Mouse (Mus musculus) forebrain, embryonic 10.5 days (tissue): ENCODE results near the gene Gm28539. TPM values are rescaled to one million over a fixed set of nuclear protein-coding genes. Genes with fewer than 3 reads are reported as not detected.

Experiments used
- DNase-seq: peaks from one replicate; pipeline ENCODE4 v3.0.0-alpha.2; 2017; ENCODE audit warnings: low spot score; ENCODE audit errors: extremely low spot score
- H3K27ac ChIP-seq: fragments of 300-500 bp; sonication (generic); 2 replicates; pipeline ENCODE4 v1.5.1; 2016; ENCODE audit warnings: mild to moderate bottlenecking
- H3K27me3 ChIP-seq: fragments of 300-500 bp; sonication (generic); 2 replicates; pipeline ENCODE4 v1.6.1; 2016; ENCODE audit warnings: mild to moderate bottlenecking; ENCODE audit not compliant: poor library complexity, severe bottlenecking
- H3K36me3 ChIP-seq: fragments of 300-500 bp; sonication (generic); replicated peaks from 2 replicates; pipeline ENCODE4 v1.6.1; 2016; ENCODE audit warnings: mild to moderate bottlenecking, moderate library complexity
- H3K4me1 ChIP-seq: fragments of 300-500 bp; sonication (generic); 2 replicates; pipeline ENCODE4 v1.6.1; 2016
- H3K4me3 ChIP-seq: fragments of 300-500 bp; sonication (generic); 2 replicates; pipeline ENCODE4 v1.5.1; 2016; ENCODE audit warnings: mild to moderate bottlenecking, moderate library complexity
- H3K9me3 ChIP-seq: fragments of 300-500 bp; sonication (generic); 2 replicates; pipeline ENCODE4 v1.6.1; 2016; ENCODE audit warnings: mild to moderate bottlenecking, moderate library complexity
- WGBS: fragments of 180-500 bp; shearing (Covaris S2); methylation state at CpG from one replicate; pipeline ENCODE4 v1.1.7; 2016; 5-methylcytosine and 5-hydroxymethylcytosine counted together
- polyA plus RNA-seq: library from polyadenylated mRNA; unstranded; fragments of >200 nt; fragmentation: Nextera tagmentation; extraction: Ambion mirVana; gene quantifications from 2 replicates; pipeline ENCODE4 v1.2.1, GENCODE M21; 2016

Gene Gm28539
- not detected in 2 replicates for polyA plus RNA-seq

DNA sequence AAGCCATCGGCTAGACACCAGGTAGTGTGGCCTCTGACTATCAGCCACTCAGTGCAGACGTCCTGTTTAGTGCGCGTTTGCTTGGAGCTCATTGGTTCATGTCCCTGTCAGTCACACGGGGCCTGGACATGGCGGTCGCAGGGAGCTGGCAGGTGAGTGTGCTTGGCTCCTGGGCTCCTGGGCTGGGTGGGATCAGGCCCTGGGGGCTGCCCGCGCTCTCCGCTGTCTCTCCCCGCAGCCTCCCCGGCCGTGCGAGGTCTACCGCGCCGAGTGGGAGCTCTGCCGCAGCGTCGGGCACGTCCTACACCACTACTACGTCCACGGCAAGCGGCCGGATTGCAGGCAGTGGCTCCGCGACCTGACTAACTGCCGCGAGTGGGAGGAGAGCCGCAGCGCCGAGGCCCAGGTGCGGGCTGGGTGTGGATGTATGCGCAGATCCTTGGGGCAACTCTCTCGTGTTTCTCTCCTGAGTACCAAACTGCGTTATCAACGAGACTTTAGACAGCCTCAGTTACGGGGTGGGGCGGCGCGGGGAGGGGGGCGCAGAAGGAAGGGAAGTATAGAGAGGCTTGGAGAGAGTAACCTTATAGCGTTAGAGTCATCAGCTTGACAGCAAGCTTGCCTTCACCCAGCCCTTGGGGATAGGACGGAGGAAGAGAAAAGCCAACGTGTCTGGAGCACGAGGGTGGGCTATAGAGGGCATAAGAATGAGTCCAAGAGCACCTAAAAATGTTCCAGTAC is at the start of gene Gm28539, which contains the start of gene 2510002D24Rik:
Gene Gm28539 (plus strand): TSS at position 117 of the 741 bp plus-strand sequence.
Gene 2510002D24Rik (plus strand): TSS at position 111 of the 741 bp plus-strand sequence.
- 1% methylated on average over 46 of the region's 46 CpGs for WGBS
- Histone ChIP-seq H3K27me3 (no peaks in the 10 kb centered on the region), H3K9me3 (no peaks in the 10 kb centered on the region), H3K27ac (peak within 1 kb of the TSS; percentile 89), H3K4me3 (peak within 1 kb of the TSS; percentile 88), H3K4me1 (peaks cover 12% of the 10 kb centered on the region), H3K36me3 (peaks cover 58% of the 10 kb centered on the region)
- peak; percentile 84 for DNase-seq

DNA sequence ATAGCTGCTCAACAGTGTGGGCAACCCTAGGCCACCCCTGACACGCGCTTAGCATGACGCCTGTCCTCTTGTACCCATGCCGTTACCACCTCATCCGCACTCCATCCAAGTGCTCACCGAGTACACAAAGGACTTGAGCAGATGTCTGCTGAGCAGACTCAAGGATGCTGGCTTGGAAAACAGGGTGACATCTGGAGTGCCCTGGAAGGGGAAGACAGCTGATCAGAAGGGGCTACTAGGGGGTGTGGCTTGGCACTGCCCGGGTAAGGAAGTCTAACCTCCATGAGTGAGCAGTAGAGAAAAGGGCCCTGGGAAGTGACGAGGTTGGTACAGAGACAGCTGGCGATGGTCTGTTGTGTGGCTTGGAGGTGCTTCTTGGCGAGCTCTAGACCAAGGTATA is 49.7 kb upstream of the Gm28539 start:
- Histone ChIP-seq H3K4me3 (no peak overlapping the region), H3K9me3 (no peaks in the 10 kb centered on the region), H3K27ac (no peak overlapping the region), H3K36me3 (peaks cover 96% of the 10 kb centered on the region), H3K4me1 (no peaks in the 10 kb centered on the region), H3K27me3 (no peaks in the 10 kb centered on the region)
- no peak for DNase-seq
- WGBS = 94% methylated on average over 10 of the region's 10 CpGs

DNA sequence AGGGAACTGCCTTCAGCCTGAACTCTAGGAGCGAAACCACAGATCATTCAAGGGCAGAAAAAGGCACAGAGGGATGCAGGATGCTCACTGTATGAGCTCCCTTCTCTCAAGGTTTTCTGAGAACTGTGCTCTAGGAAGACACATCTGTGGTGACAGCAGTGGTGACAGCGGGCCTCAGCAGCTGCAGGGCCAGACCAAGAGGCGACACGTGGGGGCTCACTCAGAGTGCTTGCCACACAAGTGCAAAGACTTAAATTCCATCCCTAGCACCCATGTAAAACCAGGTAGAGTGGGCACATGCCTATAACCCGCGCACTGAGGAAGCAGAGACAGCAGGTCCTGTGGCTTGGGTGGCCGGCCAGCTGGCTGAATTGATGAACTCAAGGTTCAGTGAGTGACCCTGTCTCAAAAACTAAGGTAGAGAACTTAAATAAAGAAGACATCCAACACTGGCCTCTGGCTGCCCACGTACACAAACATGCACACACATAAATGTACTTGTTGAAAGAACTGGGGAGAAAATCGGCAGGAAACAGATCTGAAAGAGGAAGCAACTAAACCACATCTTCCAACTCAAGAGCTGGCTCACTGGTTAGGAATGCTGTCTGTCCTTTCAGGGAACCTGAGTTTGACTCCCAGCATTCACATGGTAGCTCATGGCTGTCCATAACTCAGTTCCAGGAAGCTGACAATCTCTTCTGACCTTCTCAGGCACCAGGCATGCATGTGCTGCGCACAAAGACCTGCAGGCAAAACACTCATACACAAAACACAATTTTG is 47.6 kb upstream of the Gm28539 start:
- WGBS = 90% methylated on average over 10 of the region's 10 CpGs
- peaks cover 97% of the 10 kb centered on the region for H3K36me3 ChIP-seq
- no peak overlapping the region for H3K4me3 ChIP-seq
- no peaks in the 10 kb centered on the region for H3K4me1 ChIP-seq
- no peaks in the 10 kb centered on the region for H3K27me3 ChIP-seq
- H3K27ac ChIP-seq = no peak overlapping the region
- H3K9me3 ChIP-seq = no peaks in the 10 kb centered on the region
- DNase-seq = no peak

DNA sequence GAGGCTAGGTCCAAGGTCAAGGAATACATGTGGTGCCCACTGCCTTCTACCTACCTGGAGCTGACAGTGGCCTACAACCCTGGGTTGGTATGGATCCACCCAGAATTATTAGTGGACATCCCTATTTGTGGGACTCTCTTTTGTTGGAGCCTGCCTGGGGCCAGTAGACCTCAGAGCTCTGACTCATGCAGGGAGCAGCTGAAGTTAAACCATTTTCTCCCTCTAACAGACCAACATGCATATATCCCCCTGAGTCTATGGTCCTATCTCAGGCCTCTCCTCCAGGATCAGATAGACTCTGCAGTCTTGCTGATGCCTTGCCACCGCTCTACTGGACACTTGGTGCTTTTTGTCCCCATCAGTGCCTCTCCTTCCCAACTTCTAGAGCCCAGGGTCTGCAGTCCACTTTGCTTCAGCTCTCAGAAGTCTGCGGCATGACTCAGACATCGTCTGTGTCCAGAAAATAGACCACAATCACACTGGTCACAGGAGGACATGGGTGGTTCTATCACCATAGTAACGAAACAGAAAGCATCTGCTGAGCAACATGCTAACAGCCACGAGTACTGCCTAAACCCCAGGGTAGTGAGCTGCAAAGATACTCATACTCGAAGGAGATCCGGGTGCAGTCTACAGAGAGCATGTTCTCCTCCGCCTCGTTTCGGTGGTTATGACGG is 41.0 kb upstream of the Gm28539 start:
- DNase-seq = no peak
- H3K4me3 ChIP-seq = no peak overlapping the region
- H3K9me3 ChIP-seq = no peaks in the 10 kb centered on the region
- H3K4me1 ChIP-seq = no peaks in the 10 kb centered on the region
- H3K36me3 ChIP-seq = peaks cover 99% of the 10 kb centered on the region
- no peak overlapping the region for H3K27ac ChIP-seq
- H3K27me3 ChIP-seq = no peaks in the 10 kb centered on the region
- 96% methylated on average over 11 of the region's 11 CpGs for WGBS

DNA sequence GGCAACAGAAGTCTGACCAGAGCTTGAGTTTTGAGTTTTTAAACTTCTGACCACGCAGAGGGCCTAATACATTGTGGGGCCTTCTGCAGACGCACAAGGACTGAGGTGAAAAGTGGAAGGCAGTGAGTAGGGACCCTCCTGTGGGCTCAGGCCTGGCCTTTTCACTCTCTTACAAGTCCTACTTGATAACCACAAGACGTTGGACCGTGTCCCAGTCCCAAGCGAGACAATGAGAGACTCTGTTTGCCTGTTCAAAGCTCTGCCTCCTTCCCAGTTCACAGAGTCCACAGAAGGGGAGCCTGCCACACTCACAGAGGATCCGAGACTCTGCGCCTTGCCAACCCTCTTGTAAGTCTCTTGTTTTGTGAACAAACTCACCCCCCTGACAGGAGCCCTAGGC is 39.7 kb upstream of the Gm28539 start:
- no peak for DNase-seq
- H3K36me3 ChIP-seq = peaks cover 99% of the 10 kb centered on the region
- H3K4me3 ChIP-seq = no peak overlapping the region
- no peaks in the 10 kb centered on the region for H3K27me3 ChIP-seq
- WGBS = 94% methylated on average over 7 of the region's 7 CpGs
- no peak overlapping the region for H3K27ac ChIP-seq
- H3K4me1 ChIP-seq = no peaks in the 10 kb centered on the region
- H3K9me3 ChIP-seq = no peaks in the 10 kb centered on the region

DNA sequence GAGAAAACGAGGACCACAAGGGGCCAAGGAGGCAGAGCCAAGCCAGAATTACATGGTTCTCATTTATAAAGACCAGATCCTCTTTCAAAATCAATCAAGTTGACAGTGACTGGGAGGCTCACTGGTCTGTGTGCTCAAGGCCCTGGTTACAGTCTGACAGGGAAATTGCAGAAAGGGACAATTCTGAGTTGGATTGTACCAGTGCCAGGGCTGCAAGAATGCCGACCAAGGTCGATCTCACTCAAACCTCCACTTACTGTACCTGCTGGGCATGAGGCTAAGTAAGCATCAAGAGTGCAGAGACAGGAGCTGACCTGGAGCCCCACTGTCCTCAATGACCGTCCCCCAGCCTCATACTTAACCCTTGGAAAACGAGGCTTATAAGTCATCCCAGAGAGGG is 38.2 kb upstream of the Gm28539 start:
- Histone ChIP-seq H3K4me3 (no peak overlapping the region), H3K27me3 (no peaks in the 10 kb centered on the region), H3K27ac (no peak overlapping the region), H3K4me1 (no peaks in the 10 kb centered on the region), H3K9me3 (no peaks in the 10 kb centered on the region), H3K36me3 (peaks cover 94% of the 10 kb centered on the region)
- no peak for DNase-seq
- 90% methylated on average over 5 of the region's 5 CpGs for WGBS

DNA sequence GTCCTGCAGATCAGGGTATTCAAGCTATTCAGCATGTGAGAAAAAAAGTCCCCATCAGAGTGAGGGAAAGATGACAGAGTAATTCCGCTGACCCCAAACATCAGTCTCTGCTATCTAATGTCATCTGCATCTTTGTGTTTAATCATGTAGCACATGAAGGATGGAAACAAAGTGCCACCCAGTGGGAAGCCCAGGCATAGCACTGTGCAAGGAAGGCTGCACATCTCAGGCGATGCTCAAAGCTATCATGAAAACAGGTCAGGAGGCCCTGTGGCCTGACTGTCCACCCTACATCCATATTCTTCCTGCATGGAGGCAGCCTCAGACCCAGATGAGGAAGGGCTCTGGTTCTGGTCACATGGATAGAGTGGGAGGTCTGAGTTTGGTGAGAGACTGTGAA is 37.5 kb upstream of the Gm28539 start:
- WGBS = 80% methylated on average over 2 of the region's 2 CpGs
- DNase-seq = no peak
- Histone ChIP-seq H3K9me3 (no peaks in the 10 kb centered on the region), H3K27me3 (no peaks in the 10 kb centered on the region), H3K4me1 (no peaks in the 10 kb centered on the region), H3K27ac (no peak overlapping the region), H3K36me3 (peaks cover 91% of the 10 kb centered on the region), H3K4me3 (no peak overlapping the region)

DNA sequence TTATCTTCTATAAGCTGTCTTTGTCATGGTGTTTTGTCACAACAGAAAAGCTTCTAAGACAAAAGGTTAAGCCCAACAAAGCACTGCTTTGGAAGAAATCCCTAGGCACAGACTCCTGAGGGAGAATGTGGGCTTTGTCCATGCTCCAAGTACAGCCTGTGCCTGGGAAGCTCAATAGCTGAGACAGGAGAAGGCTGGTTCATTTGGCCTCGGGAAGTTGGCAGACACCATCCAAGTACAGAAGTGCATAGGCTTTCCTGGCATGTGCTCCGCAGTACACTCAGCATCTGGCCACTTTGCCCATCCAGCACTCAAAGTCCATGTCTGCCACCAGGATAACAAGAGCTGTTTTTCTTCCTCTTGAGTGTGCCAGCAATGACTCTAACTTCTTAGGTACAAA is 30.6 kb upstream of the Gm28539 start:
- DNase-seq = no peak
- WGBS = 94% methylated on average over 2 of the region's 2 CpGs
- Histone ChIP-seq H3K27ac (no peak overlapping the region), H3K9me3 (no peaks in the 10 kb centered on the region; the same call in 1 of the 2 replicates), H3K4me3 (no peak overlapping the region), H3K4me1 (peaks cover 13% of the 10 kb centered on the region), H3K27me3 (no peaks in the 10 kb centered on the region), H3K36me3 (peaks cover 85% of the 10 kb centered on the region)

DNA sequence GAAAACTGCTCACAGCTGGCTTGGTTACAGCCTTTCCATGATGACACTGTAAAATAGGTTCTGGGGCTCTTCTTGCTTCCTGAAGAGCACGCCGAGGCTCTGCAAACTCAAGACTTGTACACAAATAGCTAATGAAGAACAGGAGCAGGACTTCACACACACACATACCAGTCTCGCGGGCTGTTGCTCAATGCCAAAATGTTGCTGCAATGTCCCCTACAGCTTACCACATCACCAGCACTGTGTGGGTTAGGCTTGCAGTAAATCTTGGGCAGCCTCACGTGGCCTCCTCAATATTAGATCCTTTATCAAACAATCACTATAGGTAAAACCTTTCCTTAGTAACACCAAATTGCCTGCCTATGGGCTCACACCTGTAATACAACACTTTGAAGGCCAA is 27.4 kb upstream of the Gm28539 start:
- Histone ChIP-seq H3K4me3 (no peak overlapping the region), H3K36me3 (peaks cover 62% of the 10 kb centered on the region), H3K27ac (no peak overlapping the region), H3K27me3 (no peaks in the 10 kb centered on the region), H3K9me3 (no peaks in the 10 kb centered on the region; the same call in 1 of the 2 replicates), H3K4me1 (peaks cover 28% of the 10 kb centered on the region)
- 95% methylated on average over 5 of the region's 5 CpGs for WGBS
- no peak for DNase-seq

DNA sequence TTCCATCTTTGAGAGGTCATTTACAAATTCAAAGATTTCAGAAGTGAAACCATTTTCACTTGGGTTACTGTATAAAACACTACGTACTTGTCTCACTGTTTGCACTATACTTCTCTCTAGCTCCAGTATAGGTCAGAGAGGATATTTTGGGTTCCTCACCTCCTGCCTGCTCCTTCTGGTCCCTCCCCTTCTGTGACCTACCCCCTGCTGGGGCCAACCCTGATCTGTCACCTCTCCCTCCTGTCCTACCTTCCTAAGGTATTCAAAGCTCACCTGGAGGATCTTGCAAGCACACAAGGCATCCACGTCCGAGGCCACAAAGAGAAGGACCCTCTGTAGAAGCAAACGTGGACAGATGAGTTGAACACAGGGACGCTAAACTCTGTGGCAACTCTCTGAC is 25.4 kb upstream of the Gm28539 start:
- H3K36me3 ChIP-seq = peaks cover 59% of the 10 kb centered on the region
- DNase-seq = no peak
- H3K4me3 ChIP-seq = peak overlapping the region; percentile 86
- H3K27me3 ChIP-seq = no peaks in the 10 kb centered on the region
- H3K4me1 ChIP-seq = peaks cover 28% of the 10 kb centered on the region
- 7% methylated on average over 5 of the region's 5 CpGs for WGBS
- H3K27ac ChIP-seq = peak overlapping the region; percentile 90
- H3K9me3 ChIP-seq = no peaks in the 10 kb centered on the region

DNA sequence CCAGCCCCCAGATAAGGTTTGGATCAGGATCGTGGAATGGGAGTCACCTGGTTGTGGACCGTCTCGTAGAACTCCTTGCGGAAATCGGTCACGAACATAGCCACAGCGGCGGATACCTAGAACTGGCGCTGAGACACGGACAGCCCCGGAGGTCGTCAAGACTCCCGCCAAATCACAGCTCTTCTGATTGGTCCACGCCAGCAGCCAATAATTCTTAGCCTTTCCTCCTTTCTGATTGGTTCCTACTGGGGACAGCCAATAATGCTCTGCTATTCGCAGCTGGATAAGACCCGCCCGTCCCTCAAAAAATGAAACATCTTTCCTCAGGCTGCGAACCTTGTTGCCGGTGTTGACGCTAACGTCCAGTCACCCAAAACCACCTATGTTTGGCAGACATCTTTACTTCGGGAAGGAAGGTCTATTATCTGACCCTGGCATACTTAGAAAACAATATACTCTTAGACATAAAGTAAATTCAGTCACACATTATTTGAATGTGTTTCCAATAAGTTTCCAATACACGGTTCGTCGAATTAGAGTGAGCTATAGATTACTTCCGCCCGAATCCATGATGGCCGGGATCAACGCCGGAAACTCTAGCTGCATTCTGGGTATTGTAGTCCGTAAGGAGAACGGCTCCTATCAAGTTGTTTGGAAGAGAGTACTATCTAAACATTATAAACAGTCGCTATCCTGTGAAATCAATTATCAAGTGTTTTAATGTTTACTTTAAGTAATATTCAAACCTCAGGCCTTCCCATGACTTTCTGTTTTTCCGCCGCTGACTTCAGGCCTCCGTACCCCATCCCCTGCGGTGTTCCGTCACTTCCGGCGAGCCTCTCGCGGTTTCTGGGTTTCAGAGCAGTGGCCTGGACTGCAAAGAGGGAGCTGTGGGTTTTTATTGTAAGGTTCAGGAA is 24.7 kb upstream of the Gm28539 start, which contains the start of the genes Ufd1 and Cdc45:
Gene Ufd1 (plus strand): TSS at position 312 of the 917 bp plus-strand sequence.
Gene Cdc45 (minus strand): TSS at position 520 of the 917 bp plus-strand sequence.
- under 1% methylated on average over 42 of the region's 42 CpGs for WGBS
- H3K27ac ChIP-seq = peak within 1 kb of the TSS; percentile 90
- DNase-seq = peak; percentile 89
- H3K36me3 ChIP-seq = peaks cover 59% of the 10 kb centered on the region
- no peaks in the 10 kb centered on the region for H3K27me3 ChIP-seq
- H3K9me3 ChIP-seq = no peaks in the 10 kb centered on the region
- H3K4me1 ChIP-seq = peaks cover 28% of the 10 kb centered on the region
- H3K4me3 ChIP-seq = peak within 1 kb of the TSS; percentile 86
